Mouse (Mus musculus) neural tube, embryonic 14.5 days (tissue): ENCODE data around the gene Trir. TPM values are rescaled to one million over a fixed set of nuclear protein-coding genes. Genes with fewer than 3 reads are reported as not detected.

Experiments
- ATAC-seq: fragments of 200-750 bp; cut with Nextera tagmentation; 2 replicates; pipeline ENCODE4 v1.8.0; 2017; ENCODE audit warnings: low read depth, mild to moderate bottlenecking, moderate TSS enrichment, moderate library complexity
- H3K27ac ChIP-seq: fragments of 300-500 bp; sonication (generic); 2 replicates; pipeline ENCODE4 v1.5.1; 2014; ENCODE audit warnings: low read depth, mild to moderate bottlenecking, control low read depth, low read length, moderate library complexity, mixed read lengths
- H3K27me3 ChIP-seq: fragments of 300-500 bp; sonication (generic); 2 replicates; pipeline ENCODE4 v1.6.1; 2014; ENCODE audit warnings: low read length; ENCODE audit not compliant: control insufficient read depth, insufficient read depth
- H3K36me3 ChIP-seq: fragments of 300-500 bp; sonication (generic); 2 replicates; pipeline ENCODE4 v1.6.1; 2014; ENCODE audit warnings: low read length, mixed read lengths; ENCODE audit not compliant: control insufficient read depth, insufficient read depth
- H3K4me1 ChIP-seq: fragments of 300-500 bp; sonication (generic); 2 replicates; pipeline ENCODE4 v1.6.1; 2014; ENCODE audit warnings: low read length; ENCODE audit not compliant: control insufficient read depth, insufficient read depth
- H3K4me2 ChIP-seq: fragments of 300-500 bp; sonication (generic); 2 replicates; pipeline ENCODE4 v1.6.1; 2014; ENCODE audit warnings: mild to moderate bottlenecking, low read depth, low read length, control low read depth
- H3K4me3 ChIP-seq: fragments of 300-500 bp; sonication (generic); 2 replicates; pipeline ENCODE4 v1.5.1; 2014; ENCODE audit warnings: low read depth, low read length, control low read depth, mixed read lengths
- H3K9ac ChIP-seq: fragments of 300-500 bp; sonication (generic); replicated peaks from 2 replicates; pipeline ENCODE4 v1.6.1; 2014; ENCODE audit warnings: low read depth, mild to moderate bottlenecking, control low read depth, low read length, mixed read lengths
- H3K9me3 ChIP-seq: fragments of 300-500 bp; sonication (generic); 2 replicates; pipeline ENCODE4 v1.6.1; 2016; ENCODE audit warnings: low read length; ENCODE audit not compliant: control insufficient read depth
- WGBS: fragments of 180-500 bp; shearing (Covaris S2); extraction: QIAGEN DNeasy Blood & Tissue Kit; methylation state at CpG from one replicate; pipeline ENCODE4 v1.1.7; 2014; 5-methylcytosine and 5-hydroxymethylcytosine counted together
- polyA plus RNA-seq: library from polyadenylated mRNA; unstranded; fragments of >200 nt; fragmentation: Nextera tagmentation; extraction: Ambion mirVana; gene quantifications from 2 replicates; pipeline ENCODE4 v1.2.1, GENCODE M21; 2014

Trir gene
- polyA plus RNA-seq, 1 experiment from 2014 or later = 153 TPM

- 51% methylated on average over 2 of the region's 2 CpGs for WGBS
- H3K9ac ChIP-seq = peak within 1 kb of the TSS; percentile 50
- H3K27me3 ChIP-seq = peaks cover 8% of the 10 kb centered on the region; the same call in 1 of the 2 replicates
- no peaks in the 10 kb centered on the region for H3K4me1 ChIP-seq
- H3K4me3 ChIP-seq = peak within 1 kb of the TSS; percentile 30
- ATAC-seq = no peak
- peak within 1 kb of the TSS; percentile 54 for H3K4me2 ChIP-seq
- H3K27ac ChIP-seq = no peak within 1 kb of the TSS
- no peaks in the 10 kb centered on the region for H3K9me3 ChIP-seq
- H3K36me3 ChIP-seq = peaks cover 23% of the 10 kb centered on the region
Measured at GRCm38 (mm10) chr8:85014431-85014830, 12.2 kb upstream of the Trir start, which contains the start of gene Best2. Gene Best2 (minus strand): TSS chr8:85014531.

GRCm38 (mm10) chr8:85016724-85017123, 9.9 kb upstream of the Trir start:
- WGBS = 74% methylated on average over 10 of the region's 10 CpGs
- Histone ChIP-seq H3K9ac (no peak overlapping the region), H3K4me2 (no peak overlapping the region), H3K27ac (no peak overlapping the region), H3K4me1 (no peaks in the 10 kb centered on the region), H3K4me3 (no peak overlapping the region), H3K9me3 (no peaks in the 10 kb centered on the region), H3K27me3 (peaks cover 4% of the 10 kb centered on the region; the same call in 1 of the 2 replicates), H3K36me3 (peaks cover 32% of the 10 kb centered on the region)
- no peak for ATAC-seq

- Histone ChIP-seq H3K27me3 (peaks cover 4% of the 10 kb centered on the region; the same call in 1 of the 2 replicates), H3K4me3 (no peak overlapping the region), H3K9me3 (no peaks in the 10 kb centered on the region), H3K4me2 (no peak overlapping the region), H3K27ac (no peak overlapping the region), H3K9ac (no peak overlapping the region), H3K4me1 (no peaks in the 10 kb centered on the region), H3K36me3 (peaks cover 35% of the 10 kb centered on the region)
- no peak for ATAC-seq
- 62% methylated on average over 5 of the region's 5 CpGs for WGBS
Measured at GRCm38 (mm10) chr8:85017209-85017608, 9.4 kb upstream of the Trir start.

- 95% methylated on average over 3 of the region's 3 CpGs for WGBS
- H3K27me3 ChIP-seq = no peaks in the 10 kb centered on the region
- peaks cover 12% of the 10 kb centered on the region; the same call in 1 of the 2 replicates for H3K4me1 ChIP-seq
- no peak overlapping the region for H3K4me2 ChIP-seq
- no peaks in the 10 kb centered on the region for H3K9me3 ChIP-seq
- H3K9ac ChIP-seq = no peak overlapping the region
- ATAC-seq = no peak
- H3K36me3 ChIP-seq = peaks cover 47% of the 10 kb centered on the region
- no peak overlapping the region for H3K27ac ChIP-seq
- H3K4me3 ChIP-seq = no peak overlapping the region
Measured at GRCm38 (mm10) chr8:85021514-85022055, 5.0 kb upstream of the Trir start.

GRCm38 (mm10) chr8:85023846-85024245, 2.8 kb upstream of the Trir start:
- H3K9me3 ChIP-seq = no peaks in the 10 kb centered on the region
- no peak overlapping the region; the same call in 1 of the 2 replicates for H3K4me3 ChIP-seq
- peaks cover 29% of the 10 kb centered on the region for H3K36me3 ChIP-seq
- peak overlapping the region; percentile 89; the same call in 1 of the 2 replicates for H3K4me2 ChIP-seq
- WGBS = 94% methylated on average over 3 of the region's 3 CpGs
- H3K27me3 ChIP-seq = no peaks in the 10 kb centered on the region
- H3K27ac ChIP-seq = no peak overlapping the region
- peaks cover 20% of the 10 kb centered on the region for H3K4me1 ChIP-seq
- no peak for ATAC-seq
- H3K9ac ChIP-seq = no peak overlapping the region

GRCm38 (mm10) chr8:85025098-85025932, 1.3 kb upstream of the Trir start, which contains the start of gene Asna1:
Gene Asna1 (minus strand): TSS chr8:85025281.
- 7% methylated on average over 30 of the region's 30 CpGs for WGBS
- peaks cover 24% of the 10 kb centered on the region for H3K4me1 ChIP-seq
- peak within 1 kb of the TSS; percentile 76 for H3K4me3 ChIP-seq
- peaks cover 25% of the 10 kb centered on the region for H3K36me3 ChIP-seq
- H3K4me2 ChIP-seq = peak within 1 kb of the TSS; percentile 89
- H3K9me3 ChIP-seq = no peaks in the 10 kb centered on the region
- H3K27ac ChIP-seq = peak within 1 kb of the TSS; percentile 60
- peak; percentile 92 for ATAC-seq
- H3K27me3 ChIP-seq = no peaks in the 10 kb centered on the region
- H3K9ac ChIP-seq = peak within 1 kb of the TSS; percentile 72

- Histone ChIP-seq H3K27me3 (no peaks in the 10 kb centered on the region), H3K4me3 (peak overlapping the region; percentile 88), H3K27ac (peak overlapping the region; percentile 81), H3K4me2 (peak overlapping the region; percentile 76), H3K9ac (peak overlapping the region; percentile 91), H3K4me1 (peaks cover 24% of the 10 kb centered on the region), H3K36me3 (peaks cover 31% of the 10 kb centered on the region), H3K9me3 (no peaks in the 10 kb centered on the region)
- 1% methylated on average over 13 of the region's 13 CpGs for WGBS
- no peak for ATAC-seq
Measured at GRCm38 (mm10) chr8:85027516-85027855, 863 bp downstream of the Trir start.

- WGBS = 25% methylated on average over 2 of the region's 2 CpGs
- no peak for ATAC-seq
Measured at GRCm38 (mm10) chr8:85027922-85028321, 1.3 kb downstream of the Trir start.

GRCm38 (mm10) chr8:85029271-85029670, 2.6 kb downstream of the Trir start:
- 92% methylated on average over 14 of the region's 14 CpGs for WGBS
- Histone ChIP-seq H3K9ac (no peak overlapping the region), H3K4me3 (peak overlapping the region; percentile 88; the same call in 1 of the 2 replicates), H3K27me3 (no peaks in the 10 kb centered on the region), H3K27ac (no peak overlapping the region), H3K36me3 (peaks cover 22% of the 10 kb centered on the region), H3K4me2 (no peak overlapping the region), H3K9me3 (no peaks in the 10 kb centered on the region), H3K4me1 (peaks cover 20% of the 10 kb centered on the region)
- ATAC-seq = no peak

More at GRCm38 (mm10) chr8:85027922-85028321, 1.3 kb downstream of the Trir start:
- Histone ChIP-seq H3K4me2 (peak overlapping the region; percentile 76), H3K4me3 (peak overlapping the region; percentile 88), H3K27ac (no peak overlapping the region), H3K36me3 (peaks cover 30% of the 10 kb centered on the region), H3K9me3 (no peaks in the 10 kb centered on the region), H3K9ac (peak overlapping the region; percentile 91; the same call in 1 of the 2 replicates), H3K27me3 (no peaks in the 10 kb centered on the region), H3K4me1 (peaks cover 24% of the 10 kb centered on the region)
